Mouse (Mus musculus) adrenal gland, postnatal 10 days (tissue): ENCODE measurements around the gene Olfr159. TPM values are rescaled to one million over a fixed set of nuclear protein-coding genes. Genes with fewer than 3 reads are reported as not detected.

Experiments
- DNase-seq: peaks from one replicate; pipeline ENCODE4 v3.0.0; 2021; ENCODE audit warnings: mixed read lengths
- total RNA-seq, 2 experiments: library from RNA; stranded (reverse); gene quantifications; 2 replicates each; pipeline ENCODE4 v1.2.3; 2021

The Olfr159 gene
- total RNA-seq, 2 experiments from 2014 or later = not detected

- DNase-seq = no peak
Measured at GRCm38 (mm10) chr4:43729794-43730550, 40.8 kb downstream of the Olfr159 start, which contains the start of gene Spaar. Spaar (plus strand) TSS chr4:43730034.

- DNase-seq = no peak
Measured at GRCm38 (mm10) chr4:43729126-43729525, 41.7 kb downstream of the Olfr159 start.

- DNase-seq = peak; percentile 73
Measured at GRCm38 (mm10) chr4:43728576-43728954, 42.2 kb downstream of the Olfr159 start.

- no peak for DNase-seq
Measured at GRCm38 (mm10) chr4:43727718-43728575, 42.9 kb downstream of the Olfr159 start.

- DNase-seq = peak; percentile 67
Measured at GRCm38 (mm10) chr4:43726995-43727394, 43.8 kb downstream of the Olfr159 start, which contains the start of gene Hrct1. Hrct1 (plus strand) TSS chr4:43727188.

GRCm38 (mm10) chr4:43726228-43726993 is 44.4 kb downstream of the Olfr159 start:
- DNase-seq = no peak

- DNase-seq = peak; percentile 75
Measured at GRCm38 (mm10) chr4:43724764-43725163, 46.0 kb downstream of the Olfr159 start.

- DNase-seq = no peak
Measured at GRCm38 (mm10) chr4:43722191-43722590, 48.6 kb downstream of the Olfr159 start.

GRCm38 (mm10) chr4:43720491-43721228 is 50.1 kb downstream of the Olfr159 start:
- no peak for DNase-seq

Other genes with a start within 250 kb of the Olfr159 start
- gene Tpm2, start 247.2 kb downstream of the Olfr159 start, total RNA-seq = 100 to 1,000 TPM; 203 to 822 TPM
- gene Creb3, start 208.7 kb downstream of the Olfr159 start, total RNA-seq = 100 to 1,000 TPM in 1 of 2 experiments, 10 to 100 TPM in 1; 90.4 to 108 TPM
- gene Tln1, start 208.3 kb downstream of the Olfr159 start, total RNA-seq = 100 to 1,000 TPM; 171 to 192 TPM
- 10 to 100 TPM; 41.7 to 54.1 TPM for gene Rgp1, start 192.3 kb downstream of the Olfr159 start, total RNA-seq
- gene Gba2, start 192.1 kb downstream of the Olfr159 start, total RNA-seq = 10 to 100 TPM; 10.5 to 15.4 TPM
- gene Msmp, start 186.5 kb downstream of the Olfr159 start, total RNA-seq = 1 to 10 TPM; 1.8 to 1.9 TPM
- 10 to 100 TPM; 30.1 to 48.3 TPM for gene Npr2, start 139.1 kb downstream of the Olfr159 start, total RNA-seq
- under 1 TPM; 0.57 to 0.79 TPM for gene Spag8, start 117.4 kb downstream of the Olfr159 start, total RNA-seq
- gene Hint2, start 114.5 kb downstream of the Olfr159 start, total RNA-seq = 100 to 1,000 TPM; 106 to 111 TPM
- 10 to 100 TPM in 1 of 2 experiments, 1 to 10 TPM in 1; 6.6 to 10.7 TPM for gene Tmem8b, start 102.0 kb downstream of the Olfr159 start, total RNA-seq
- under 1 TPM; 0.15 to 0.36 TPM for gene Fam221b, start 101.9 kb downstream of the Olfr159 start, total RNA-seq
- gene Olfr70, start 70.2 kb downstream of the Olfr159 start, total RNA-seq = not detected
- not detected for gene Olfr71, start 60.8 kb downstream of the Olfr159 start, total RNA-seq
- 1 to 10 TPM; 5.5 to 6.0 TPM for gene Hrct1, start 43.8 kb downstream of the Olfr159 start, total RNA-seq
- gene Spaar, start 41.0 kb downstream of the Olfr159 start, total RNA-seq = 1 to 10 TPM; 4.1 to 4.3 TPM
- gene Olfr156, start 52.9 kb upstream of the Olfr159 start, total RNA-seq = not detected
- gene Olfr157, start 69.2 kb upstream of the Olfr159 start, total RNA-seq = not detected
- not detected for gene Olfr155, start 80.6 kb upstream of the Olfr159 start, total RNA-seq
- gene Reck, start 104.5 kb upstream of the Olfr159 start, total RNA-seq = 10 to 100 TPM; 17.1 to 18.1 TPM
- gene Glipr2, start 186.4 kb upstream of the Olfr159 start, total RNA-seq = 10 to 100 TPM; 10.7 to 14.9 TPM
- not detected for gene Ccin, start 212.5 kb upstream of the Olfr159 start, total RNA-seq
- 100 to 1,000 TPM; 156 to 174 TPM for gene Clta, start 233.4 kb upstream of the Olfr159 start, total RNA-seq